Mouse (Mus musculus) midbrain, embryonic 14.5 days (tissue): ENCODE results near the gene Taok3. TPM values are rescaled to one million over a fixed set of nuclear protein-coding genes. Genes with fewer than 3 reads are reported as not detected.

ENCODE experiments used
- ATAC-seq: fragments of 200-750 bp; cut with Nextera tagmentation; 2 replicates; pipeline ENCODE4 v1.8.0; 2017; ENCODE audit warnings: moderate number of reproducible peaks, moderate library complexity; ENCODE audit not compliant: low FRiP score, low TSS enrichment
- DNase-seq: peaks from one replicate; pipeline ENCODE4 v3.0.0-alpha.2; 2015
- H3K27ac ChIP-seq: fragments of 300-500 bp; sonication (generic); replicated peaks from 2 replicates; pipeline ENCODE4 v1.5.1; 2014; ENCODE audit warnings: mild to moderate bottlenecking, low read depth, low read length, moderate library complexity
- H3K27me3 ChIP-seq: fragments of 300-500 bp; sonication (generic); 2 replicates; pipeline ENCODE4 v1.6.1; 2014; ENCODE audit warnings: low read length, control low read depth, mixed read lengths; ENCODE audit not compliant: control insufficient read depth, insufficient read depth
- H3K36me3 ChIP-seq: fragments of 300-500 bp; sonication (generic); 2 replicates; pipeline ENCODE4 v1.6.1; 2014; ENCODE audit warnings: low read length, control low read depth; ENCODE audit not compliant: control insufficient read depth, insufficient read depth
- H3K4me1 ChIP-seq: fragments of 300-500 bp; sonication (generic); 2 replicates; pipeline ENCODE4 v1.6.1; 2014; ENCODE audit warnings: mild to moderate bottlenecking, antibody characterized with exemption, low read length, control low read depth; ENCODE audit not compliant: control insufficient read depth, insufficient read depth
- H3K4me2 ChIP-seq: fragments of 300-500 bp; sonication (generic); 2 replicates; pipeline ENCODE4 v1.6.1; 2014; ENCODE audit warnings: mild to moderate bottlenecking, low read length, moderate library complexity
- H3K4me3 ChIP-seq: fragments of 300-500 bp; sonication (generic); replicated peaks from 2 replicates; pipeline ENCODE4 v1.5.1; 2014; ENCODE audit warnings: low read depth, low read length
- H3K9ac ChIP-seq: fragments of 300-500 bp; sonication (generic); replicated peaks from 2 replicates; pipeline ENCODE4 v1.6.1; 2014; ENCODE audit warnings: mild to moderate bottlenecking, low read length, moderate library complexity
- H3K9me3 ChIP-seq: fragments of 300-500 bp; sonication (generic); 2 replicates; pipeline ENCODE4 v1.6.1; 2016; ENCODE audit warnings: low read length, control low read depth, mixed read lengths; ENCODE audit not compliant: control insufficient read depth
- WGBS: fragments of 180-500 bp; shearing (Covaris S2); extraction: QIAGEN DNeasy Blood & Tissue Kit; methylation state at CpG from one replicate; pipeline ENCODE4 v1.1.7; 2014; 5-methylcytosine and 5-hydroxymethylcytosine counted together
- polyA plus RNA-seq: library from polyadenylated mRNA; unstranded; fragments of >200 nt; fragmentation: Nextera tagmentation; extraction: Ambion mirVana; gene quantifications from 2 replicates; pipeline ENCODE4 v1.2.1, GENCODE M21; 2014

The Taok3 gene
- polyA plus RNA-seq, 1 experiment from 2014 or later: 52.6 TPM

- peaks cover 98% of the 10 kb centered on the region for H3K36me3 ChIP-seq
- H3K4me3 ChIP-seq: no peak overlapping the region
- H3K9me3 ChIP-seq: no peaks in the 10 kb centered on the region
- no peak overlapping the region for H3K27ac ChIP-seq
- H3K9ac ChIP-seq: no peak overlapping the region
- no peak overlapping the region for H3K4me2 ChIP-seq
- H3K4me1 ChIP-seq: no peaks in the 10 kb centered on the region
- H3K27me3 ChIP-seq: no peaks in the 10 kb centered on the region
- no peak for ATAC-seq
- WGBS: 95% methylated on average over 20 of the region's 20 CpGs
- DNase-seq: no peak
These were observed 16.6 kb upstream of the Taok3 start for GRCm38 (mm10) chr5:117103194-117103929.

- Histone ChIP-seq H3K4me1 (no peaks in the 10 kb centered on the region), H3K9ac (no peak overlapping the region), H3K36me3 (peaks cover 99% of the 10 kb centered on the region), H3K4me2 (no peak overlapping the region), H3K27me3 (no peaks in the 10 kb centered on the region), H3K9me3 (no peaks in the 10 kb centered on the region), H3K4me3 (no peak overlapping the region), H3K27ac (no peak overlapping the region)
- WGBS: 97% methylated on average over 12 of the region's 12 CpGs
- DNase-seq (no peak), ATAC-seq (no peak)
These were observed 15.6 kb upstream of the Taok3 start for GRCm38 (mm10) chr5:117104329-117104728.

GRCm38 (mm10) chr5:117105761-117106160 lies 14.2 kb upstream of the Taok3 start:
- H3K27ac ChIP-seq: no peak overlapping the region
- WGBS: 89% methylated on average over 9 of the region's 9 CpGs
- no peak overlapping the region for H3K4me3 ChIP-seq
- peaks cover 93% of the 10 kb centered on the region for H3K36me3 ChIP-seq
- H3K4me1 ChIP-seq: no peaks in the 10 kb centered on the region
- no peaks in the 10 kb centered on the region for H3K27me3 ChIP-seq
- no peak overlapping the region for H3K9ac ChIP-seq
- no peak for ATAC-seq
- DNase-seq: no peak
- H3K9me3 ChIP-seq: no peaks in the 10 kb centered on the region
- no peak overlapping the region for H3K4me2 ChIP-seq

GRCm38 (mm10) chr5:117108292-117108691 lies 11.6 kb upstream of the Taok3 start:
- Histone ChIP-seq H3K36me3 (peaks cover 92% of the 10 kb centered on the region), H3K4me1 (no peaks in the 10 kb centered on the region)
- ATAC-seq: no peak

GRCm38 (mm10) chr5:117108731-117109130 lies 11.2 kb upstream of the Taok3 start:
- Histone ChIP-seq H3K36me3 (peaks cover 91% of the 10 kb centered on the region), H3K4me1 (no peaks in the 10 kb centered on the region), H3K9me3 (no peaks in the 10 kb centered on the region), H3K27ac (no peak overlapping the region), H3K27me3 (no peaks in the 10 kb centered on the region), H3K9ac (no peak overlapping the region), H3K4me2 (no peak overlapping the region), H3K4me3 (no peak overlapping the region)
- ATAC-seq (no peak), DNase-seq (no peak)
- 96% methylated on average over 13 of the region's 13 CpGs for WGBS

More at GRCm38 (mm10) chr5:117108292-117108691, 11.6 kb upstream of the Taok3 start:
- Histone ChIP-seq H3K27ac (no peak overlapping the region), H3K4me3 (no peak overlapping the region), H3K9me3 (no peaks in the 10 kb centered on the region), H3K27me3 (no peaks in the 10 kb centered on the region), H3K9ac (no peak overlapping the region), H3K4me2 (no peak overlapping the region)
- WGBS: 95% methylated on average over 13 of the region's 13 CpGs
- DNase-seq: no peak

- 0 out of 2 replicates have a peak, but pooled peaks cover 4% of the 10 kb centered on the region for H3K4me1 ChIP-seq
- WGBS: 90% methylated on average over 8 of the region's 8 CpGs
- no peaks in the 10 kb centered on the region for H3K27me3 ChIP-seq
- DNase-seq: no peak
- no peaks in the 10 kb centered on the region for H3K9me3 ChIP-seq
- no peak overlapping the region for H3K4me2 ChIP-seq
- peaks cover 83% of the 10 kb centered on the region for H3K36me3 ChIP-seq
- no peak overlapping the region for H3K27ac ChIP-seq
- no peak for ATAC-seq
- no peak overlapping the region for H3K9ac ChIP-seq
- no peak overlapping the region for H3K4me3 ChIP-seq
These were observed 10.4 kb upstream of the Taok3 start for GRCm38 (mm10) chr5:117109522-117109921.

GRCm38 (mm10) chr5:117111064-117111773 lies 8.7 kb upstream of the Taok3 start:
- no peak overlapping the region for H3K9ac ChIP-seq
- peaks cover 66% of the 10 kb centered on the region for H3K36me3 ChIP-seq
- no peak overlapping the region for H3K27ac ChIP-seq
- H3K4me1 ChIP-seq: peaks cover 5% of the 10 kb centered on the region; the same call in 1 of the 2 replicates
- no peaks in the 10 kb centered on the region for H3K9me3 ChIP-seq
- H3K27me3 ChIP-seq: no peaks in the 10 kb centered on the region
- 91% methylated on average over 16 of the region's 16 CpGs for WGBS
- H3K4me2 ChIP-seq: no peak overlapping the region
- no peak for ATAC-seq
- no peak for DNase-seq
- no peak overlapping the region for H3K4me3 ChIP-seq

- Histone ChIP-seq H3K4me2 (no peak overlapping the region), H3K9ac (no peak overlapping the region), H3K4me1 (peaks cover 5% of the 10 kb centered on the region; the same call in 1 of the 2 replicates), H3K27ac (no peak overlapping the region), H3K27me3 (no peaks in the 10 kb centered on the region), H3K4me3 (no peak overlapping the region), H3K36me3 (peaks cover 61% of the 10 kb centered on the region), H3K9me3 (no peaks in the 10 kb centered on the region)
- DNase-seq (no peak), ATAC-seq (no peak)
- WGBS: over 99% methylated on average over 7 of the region's 7 CpGs
These were observed 8.2 kb upstream of the Taok3 start for GRCm38 (mm10) chr5:117111774-117112112.

- H3K36me3 ChIP-seq: peaks cover 45% of the 10 kb centered on the region
- H3K9me3 ChIP-seq: no peaks in the 10 kb centered on the region
- DNase-seq: peak; percentile 65
- peaks cover 5% of the 10 kb centered on the region; the same call in 1 of the 2 replicates for H3K4me1 ChIP-seq
- H3K27ac ChIP-seq: no peak overlapping the region
- no peak overlapping the region for H3K9ac ChIP-seq
- no peak overlapping the region for H3K4me2 ChIP-seq
- H3K4me3 ChIP-seq: no peak overlapping the region
- no peak for ATAC-seq
- WGBS: 94% methylated on average over 7 of the region's 7 CpGs
- no peaks in the 10 kb centered on the region for H3K27me3 ChIP-seq
These were observed 6.6 kb upstream of the Taok3 start for GRCm38 (mm10) chr5:117113330-117113729.
